Mouse (Mus musculus): ENCODE measurements around the gene Terf2. TPM values are rescaled to one million over a fixed set of nuclear protein-coding genes. Genes with fewer than 3 reads are reported as not detected.

Gene Terf2
- polyA plus RNA-seq, 1 experiment from 2014 or later: 16.4 TPM

- 79% methylated on average over 7 of the region's 7 CpGs for WGBS
- peaks cover 52% of the 10 kb centered on the region for H3K36me3 ChIP-seq
- no peaks in the 10 kb centered on the region for H3K9me3 ChIP-seq
- H3K4me1 ChIP-seq (replicated peaks): no peaks in the 10 kb centered on the region
- H3K4me3 ChIP-seq (replicated peaks): no peak overlapping the region
- H3K27ac ChIP-seq: no peak overlapping the region
- H3K27me3 ChIP-seq (replicated peaks): no peaks in the 10 kb centered on the region
- no peak overlapping the region for H3K9ac ChIP-seq
- H3K4me2 ChIP-seq (replicated peaks): no peak overlapping the region
- ATAC-seq: 0 out of 2 replicates have a peak, but pooled peaks have one; percentile 23
These were observed 20.0 kb downstream of the Terf2 start for GRCm38 (mm10) chr8:107076239-107076888.

- Histone ChIP-seq H3K27ac (no peak overlapping the region), H3K9ac (no peak overlapping the region), H3K9me3 (no peaks in the 10 kb centered on the region), H3K36me3 (peaks cover 43% of the 10 kb centered on the region), H3K4me2 (replicated peaks) (no peak overlapping the region), H3K4me1 (replicated peaks) (no peaks in the 10 kb centered on the region), H3K4me3 (replicated peaks) (no peak overlapping the region), H3K27me3 (replicated peaks) (no peaks in the 10 kb centered on the region)
- ATAC-seq: no peak
- WGBS: 89% methylated on average over 1 of the region's 1 CpGs
These were observed 22.2 kb downstream of the Terf2 start for GRCm38 (mm10) chr8:107074128-107074527.

GRCm38 (mm10) chr8:107073706-107074105, 22.6 kb downstream of the Terf2 start:
- H3K27me3 ChIP-seq (replicated peaks): no peaks in the 10 kb centered on the region
- no peak overlapping the region for H3K4me3 ChIP-seq (replicated peaks)
- 83% methylated on average over 4 of the region's 4 CpGs for WGBS
- ATAC-seq: no peak
- no peak overlapping the region for H3K9ac ChIP-seq
- no peak overlapping the region for H3K4me2 ChIP-seq (replicated peaks)
- no peak overlapping the region for H3K27ac ChIP-seq
- no peaks in the 10 kb centered on the region for H3K9me3 ChIP-seq
- H3K36me3 ChIP-seq: peaks cover 43% of the 10 kb centered on the region
- no peaks in the 10 kb centered on the region for H3K4me1 ChIP-seq (replicated peaks)

DNA sequence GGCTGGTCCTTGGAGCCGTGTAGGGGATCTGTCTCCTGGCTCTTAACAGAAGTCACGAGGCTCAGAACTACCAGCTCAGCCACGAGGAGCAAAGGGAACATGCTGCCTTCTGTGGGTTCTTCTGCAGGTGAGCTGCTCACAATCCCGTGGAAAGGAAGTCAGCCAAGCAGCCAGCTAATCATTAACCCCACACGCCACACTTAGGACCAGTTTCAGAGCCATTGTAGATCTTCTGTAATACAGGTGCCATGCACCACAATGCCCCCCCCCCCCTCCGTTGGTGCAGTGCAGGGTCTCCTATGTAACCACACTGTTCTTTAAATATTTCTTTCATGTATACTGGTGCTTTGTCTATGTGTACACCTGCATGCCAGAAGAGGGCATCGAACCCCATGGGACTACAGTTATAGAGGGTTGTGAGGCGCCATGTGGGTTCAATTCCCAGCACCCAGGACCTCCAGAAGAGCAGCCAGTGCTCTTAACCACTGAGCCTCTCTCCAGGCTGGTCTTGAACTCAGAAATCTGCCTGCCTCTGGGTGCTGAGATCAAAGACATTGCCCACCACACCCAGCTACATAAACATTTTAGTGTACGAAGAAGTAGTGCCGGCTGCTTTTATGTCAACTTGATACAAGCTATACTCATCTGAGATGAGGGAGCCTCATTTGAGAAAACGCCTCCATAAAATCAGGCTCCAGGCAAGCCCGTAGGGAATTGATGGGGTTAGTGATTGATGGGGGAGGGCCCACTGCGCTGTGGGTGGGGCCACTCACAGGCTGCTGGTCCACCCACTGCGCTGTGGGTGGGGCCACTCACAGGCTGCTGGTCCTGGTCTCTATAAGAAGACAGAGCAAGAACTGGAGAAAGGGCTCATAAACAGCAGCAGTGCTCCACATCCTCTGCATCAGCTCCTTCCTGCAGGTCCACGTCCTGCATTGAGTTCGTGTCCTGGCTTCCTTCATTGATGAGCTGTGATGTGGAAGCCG, 30.5 kb downstream of the Terf2 start, which contains the start of gene Tmed6:
Tmed6 (minus strand) TSS at position 134 of the 986 bp plus-strand sequence.
- ATAC-seq: peak; percentile 84
- Histone ChIP-seq H3K9me3 (no peaks in the 10 kb centered on the region), H3K27ac (no peak within 1 kb of the TSS), H3K4me3 (replicated peaks) (no peak within 1 kb of the TSS), H3K27me3 (replicated peaks) (no peaks in the 10 kb centered on the region), H3K36me3 (peaks cover 6% of the 10 kb centered on the region), H3K4me2 (replicated peaks) (peak within 1 kb of the TSS; percentile 15; the same call in 1 of the 2 replicates), H3K4me1 (replicated peaks) (0 out of 2 replicates have a peak, but pooled peaks cover 2% of the 10 kb centered on the region), H3K9ac (no peak within 1 kb of the TSS)
- WGBS: 44% methylated on average over 17 of the region's 17 CpGs

DNA sequence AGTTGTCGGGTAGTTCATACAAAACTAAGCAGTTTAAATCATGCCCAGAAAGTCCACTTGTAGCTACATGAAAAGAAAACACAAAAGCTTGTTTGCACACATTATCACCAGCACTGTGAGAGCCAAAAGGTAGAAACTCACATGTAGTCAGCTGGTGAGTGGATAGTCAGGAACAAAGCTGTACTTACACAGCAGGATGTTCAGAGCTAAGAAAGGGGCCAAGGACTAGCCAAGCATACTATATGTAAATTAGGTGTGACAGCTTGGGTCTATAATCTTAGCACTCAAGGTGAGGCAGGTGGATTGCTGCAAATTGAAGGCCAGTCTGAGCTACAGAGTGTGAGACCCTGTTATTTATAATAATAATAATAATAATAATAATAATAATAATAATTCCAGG, 33.7 kb downstream of the Terf2 start:
- no peak overlapping the region for H3K9ac ChIP-seq
- peaks cover 9% of the 10 kb centered on the region; the same call in 1 of the 2 replicates for H3K4me1 ChIP-seq (replicated peaks)
- H3K4me2 ChIP-seq (replicated peaks): no peak overlapping the region
- no peak for ATAC-seq
- whole genome bisulfite sequencing: 86% methylated on average over 1 of the region's 1 CpGs
- no peak overlapping the region for H3K4me3 ChIP-seq (replicated peaks)
- H3K27me3 ChIP-seq (replicated peaks): no peaks in the 10 kb centered on the region
- peaks cover 12% of the 10 kb centered on the region; the same call in 1 of the 2 replicates for H3K36me3 ChIP-seq
- no peak overlapping the region for H3K27ac ChIP-seq
- no peaks in the 10 kb centered on the region for H3K9me3 ChIP-seq

GRCm38 (mm10) chr8:107056973-107057369, 39.4 kb downstream of the Terf2 start:
- H3K27me3 ChIP-seq (replicated peaks): no peaks in the 10 kb centered on the region
- peak; percentile 74 for ATAC-seq
- peaks cover 10% of the 10 kb centered on the region; the same call in 1 of the 2 replicates for H3K4me1 ChIP-seq (replicated peaks)
- H3K9ac ChIP-seq: peak overlapping the region; percentile 73
- H3K36me3 ChIP-seq: peaks cover 32% of the 10 kb centered on the region
- H3K4me2 ChIP-seq (replicated peaks): peak overlapping the region; percentile 82
- H3K4me3 ChIP-seq (replicated peaks): peak overlapping the region; percentile 82
- WGBS: under 1% methylated on average over 33 of the region's 33 CpGs
- no peaks in the 10 kb centered on the region for H3K9me3 ChIP-seq
- H3K27ac ChIP-seq: 0 out of 2 replicates have a peak overlapping the region, but pooled peaks have one; percentile 32

- no peaks in the 10 kb centered on the region for H3K9me3 ChIP-seq
- H3K27ac ChIP-seq: peak within 1 kb of the TSS; percentile 66
- peaks cover 10% of the 10 kb centered on the region; the same call in 1 of the 2 replicates for H3K4me1 ChIP-seq (replicated peaks)
- peak within 1 kb of the TSS; percentile 82 for H3K4me2 ChIP-seq (replicated peaks)
- ATAC-seq: peak; percentile 97
- H3K27me3 ChIP-seq (replicated peaks): no peaks in the 10 kb centered on the region
- under 1% methylated on average over 84 of the region's 88 CpGs for WGBS
- H3K9ac ChIP-seq: peak within 1 kb of the TSS; percentile 91
- H3K36me3 ChIP-seq: peaks cover 36% of the 10 kb centered on the region
- peak within 1 kb of the TSS; percentile 82 for H3K4me3 ChIP-seq (replicated peaks)
These were observed 40.0 kb downstream of the Terf2 start, which contains the start of the genes Cog8 and Nip7 for GRCm38 (mm10) chr8:107056076-107056972. TSS of gene Cog8 (minus strand) at chr8:107056689. TSS of gene Nip7 (plus strand) at chr8:107056877.

DNA sequence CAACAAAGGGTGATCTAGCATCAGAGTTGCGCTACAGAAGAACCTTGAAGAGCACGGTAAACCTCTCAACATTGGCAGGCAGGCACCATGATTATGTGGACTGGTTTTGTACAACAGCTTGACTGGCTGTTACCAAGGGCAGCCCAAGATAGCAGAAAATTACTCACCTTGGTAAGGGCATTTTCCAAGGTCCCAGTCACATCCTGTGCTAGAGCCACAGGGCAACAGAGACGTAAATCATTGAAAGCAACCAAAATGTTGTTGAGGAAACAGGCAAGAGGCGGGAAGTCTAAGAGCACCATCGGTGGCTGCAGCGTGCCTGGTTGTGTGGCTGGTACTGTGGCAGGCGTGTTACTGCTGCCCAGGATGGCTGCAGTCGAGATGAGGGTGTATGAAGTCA, 44.3 kb downstream of the Terf2 start:
- peaks cover 14% of the 10 kb centered on the region for H3K4me1 ChIP-seq (replicated peaks)
- no peak overlapping the region for H3K4me3 ChIP-seq (replicated peaks)
- H3K9me3 ChIP-seq: no peaks in the 10 kb centered on the region
- H3K27me3 ChIP-seq (replicated peaks): no peaks in the 10 kb centered on the region
- H3K36me3 ChIP-seq: peaks cover 39% of the 10 kb centered on the region
- 97% methylated on average over 8 of the region's 8 CpGs for WGBS
- no peak overlapping the region for H3K27ac ChIP-seq
- no peak overlapping the region for H3K4me2 ChIP-seq (replicated peaks)
- ATAC-seq: no peak
- H3K9ac ChIP-seq: no peak overlapping the region

- Histone ChIP-seq H3K4me3 (replicated peaks) (peak overlapping the region; percentile 96), H3K27ac (no peak overlapping the region), H3K4me2 (replicated peaks) (peak overlapping the region; percentile 93), H3K9ac (no peak overlapping the region), H3K27me3 (replicated peaks) (no peaks in the 10 kb centered on the region), H3K36me3 (peaks cover 62% of the 10 kb centered on the region), H3K4me1 (replicated peaks) (peaks cover 17% of the 10 kb centered on the region), H3K9me3 (no peaks in the 10 kb centered on the region)
- ATAC-seq: no peak
- WGBS: 86% methylated on average over 4 of the region's 4 CpGs
These were observed 46.9 kb downstream of the Terf2 start for GRCm38 (mm10) chr8:107049480-107049879.

DNA sequence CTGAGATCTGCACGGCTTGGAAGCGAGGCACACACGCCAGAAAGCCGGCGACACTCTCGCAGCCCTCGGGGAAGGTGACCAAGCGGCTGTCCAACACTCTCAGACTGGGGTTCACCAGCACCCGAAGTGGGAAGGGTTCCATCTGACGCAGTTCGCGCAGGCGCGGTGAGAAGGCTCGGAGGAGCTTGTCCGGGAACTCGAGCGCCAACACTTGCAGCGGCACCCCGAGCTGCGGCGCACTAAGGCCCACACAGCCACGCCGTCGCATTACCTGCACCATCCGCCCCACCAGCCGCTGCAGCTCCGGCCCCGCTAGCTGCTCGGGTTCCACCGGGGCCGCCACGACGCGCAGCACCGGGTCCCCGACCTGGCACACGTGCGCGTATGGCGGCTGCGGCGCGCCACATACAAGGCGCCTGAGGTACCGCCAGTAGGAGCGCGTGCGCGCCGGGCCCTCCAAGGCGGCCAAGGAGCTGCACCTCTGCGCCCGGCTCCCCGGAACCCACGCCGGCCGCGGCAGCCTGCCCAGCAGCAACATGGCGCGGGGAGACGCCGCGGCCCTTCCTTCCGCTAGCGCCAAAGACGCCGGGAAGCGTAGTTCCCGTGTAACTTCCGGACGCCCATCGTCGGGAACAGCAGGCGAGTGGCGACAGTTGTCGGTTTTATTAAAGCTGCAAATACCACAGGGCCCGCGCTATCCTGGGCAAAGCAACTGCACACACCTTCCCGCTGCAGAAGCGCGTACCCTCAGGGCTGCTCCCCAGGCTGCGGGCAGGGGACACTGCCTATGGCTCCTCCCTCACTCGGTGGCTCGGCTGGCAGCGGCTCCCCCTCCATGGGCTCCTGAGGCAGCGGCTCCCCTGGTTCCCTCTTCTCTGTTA, 48.0 kb downstream of the Terf2 start, which contains the start of gene Pdf:
Pdf (minus strand) TSS at position 554 of the 881 bp plus-strand sequence.
- Histone ChIP-seq H3K27ac (peak within 1 kb of the TSS; percentile 96), H3K36me3 (peaks cover 66% of the 10 kb centered on the region)

More for the DNA sequence above, 48.0 kb downstream of the Terf2 start, which contains the start of gene Pdf:
- H3K4me1 ChIP-seq (replicated peaks): peaks cover 17% of the 10 kb centered on the region
- H3K4me2 ChIP-seq (replicated peaks): peak within 1 kb of the TSS; percentile 93
- H3K9me3 ChIP-seq: no peaks in the 10 kb centered on the region
- ATAC-seq: peak; percentile 92
- WGBS: under 1% methylated on average over 87 of the region's 87 CpGs
- H3K9ac ChIP-seq: peak within 1 kb of the TSS; percentile 92
- H3K27me3 ChIP-seq (replicated peaks): no peaks in the 10 kb centered on the region
- peak within 1 kb of the TSS; percentile 96 for H3K4me3 ChIP-seq (replicated peaks)

Measured in intestine, embryonic 15.5 days (tissue).